Mouse (Mus musculus) cerebellum, adult 11 months (tissue): ENCODE measurements around the gene G530012D18Rik.
"Not testable (repeated sequence)": the region's sequence is repeated elsewhere in the genome, so short reads cannot be mapped to it uniquely, and the experiment has no call there.

Experiments
- DNase-seq: peaks from one replicate; pipeline ENCODE4 v3.0.0; 2022

Gene G530012D18Rik

GRCm38 (mm10) chr1:85617161-85617560 lies 41.7 kb downstream of the G530012D18Rik start:
- DNase-seq: not testable (repeated sequence)

GRCm38 (mm10) chr1:85618689-85619088 lies 43.2 kb downstream of the G530012D18Rik start:
- not testable (repeated sequence) for DNase-seq
